In the genomic region with DNA sequence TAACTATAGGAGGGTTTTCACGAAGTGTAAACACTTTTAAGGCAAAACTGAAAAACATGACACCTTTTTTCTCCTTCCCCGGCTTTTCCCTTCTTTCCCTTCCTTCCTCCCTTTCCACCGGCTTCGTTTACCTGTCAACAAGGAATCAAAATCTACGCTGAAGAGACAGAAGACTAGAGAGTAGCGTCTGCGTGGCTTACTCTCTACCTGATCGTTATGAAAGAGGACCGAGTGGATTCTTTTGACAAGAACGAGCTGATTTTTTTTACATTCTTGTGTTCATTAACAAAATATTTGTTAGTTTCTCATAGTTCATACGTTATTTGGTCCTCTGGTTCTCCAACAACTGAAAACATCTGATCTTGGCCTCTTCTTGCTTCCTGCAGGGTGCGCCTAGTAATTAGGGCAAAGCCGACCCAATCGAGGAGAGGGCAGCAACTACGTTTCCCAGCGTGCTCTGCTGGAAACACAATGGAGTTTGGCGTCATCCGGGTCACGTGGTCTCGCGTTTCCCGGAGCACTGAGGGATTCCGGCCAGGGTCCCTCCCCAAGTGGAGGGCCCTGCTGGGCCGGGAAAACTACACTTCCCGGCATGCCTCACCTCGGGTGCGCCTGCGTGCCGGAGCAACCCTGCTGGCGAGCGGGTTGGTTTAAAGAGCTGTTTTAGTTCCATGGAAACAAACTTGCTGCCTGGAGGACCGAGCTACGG, we compare ENCODE assay signal across 8 mouse cellular contexts. TPM values are rescaled to one million over a fixed set of nuclear protein-coding genes. Genes with fewer than 3 reads are reported as not detected.
A peak's percentile ranks its signal among the peaks of the same experiment; 100 is the strongest.
DNase-seq lines count a peak whose midpoint lies in the region; ATAC-seq lines count a peak whose summit lies in the region.

Gene Ccdc150 (plus strand): TSS at position 526 of the 709 bp plus-strand sequence.

- H3K27ac ChIP-seq in intestine, embryonic 15.5 days, result no peak within 1 kb of the TSS

- peak within 1 kb of the TSS; percentile 83 for H3K4me2 ChIP-seq in intestine, embryonic 15.5 days (replicated peaks)

- H3K9ac ChIP-seq in intestine, embryonic 15.5 days, result peak within 1 kb of the TSS; percentile 52

- DNase-seq in adrenal gland, adult 8-10 months, result peak; percentile 95
- DNase-seq in embryo, embryonic 11 days, result peak; percentile 98
- peak; percentile 92 to 96 for DNase-seq in gastrocnemius, postnatal 4 days (ENCODE audit: low spot score in 2 of 2)
- peak; percentile 98 for DNase-seq in left cerebral cortex, postnatal 14 days (ENCODE audit: low spot score in 2 of 2)
- peak; percentile 98 for DNase-seq in right cerebral cortex, postnatal 14 days
- peak; percentile 90 for DNase-seq in urinary bladder, postnatal 25 days (ENCODE audit: low spot score)

- intact Hi-C loops in left cerebral cortex, postnatal 14 days (cut with DNase I), result no loop called here

- peak; percentile 100 for ATAC-seq in intestine, embryonic 15.5 days
- peak; percentile 100 for ATAC-seq in megakaryocyte-erythroid progenitor cell, adult 5-6 weeks (replicated peaks; ENCODE audit: low FRiP score, low TSS enrichment, poor library complexity, severe bottlenecking)

- H3K36me3 ChIP-seq in intestine, embryonic 15.5 days, result no peaks in the 10 kb centered on the region

- no peaks in the 10 kb centered on the region for H3K9me3 ChIP-seq in intestine, embryonic 15.5 days

- no peaks in the 10 kb centered on the region for H3K27me3 ChIP-seq in intestine, embryonic 15.5 days (replicated peaks)

- peak within 1 kb of the TSS; percentile 59 for H3K4me3 ChIP-seq in intestine, embryonic 15.5 days (replicated peaks)

- no peaks in the 10 kb centered on the region for H3K4me1 ChIP-seq in intestine, embryonic 15.5 days (replicated peaks)

- 16% methylated on average over 33 of the region's 33 CpGs for WGBS in intestine, embryonic 15.5 days

RNA-seq across cellular contexts. Expression of gene Ccdc150, which starts in this region (rescaled TPM):
- under 1 TPM in 3 of 4 experiments, not detected in 1; 0.21 to 0.32 (median 0.22) TPM for total RNA-seq in adrenal gland, adult 8-10 months (2022)
- total RNA-seq in gastrocnemius, postnatal 4 days (2021), result under 1 TPM in 1 of 2 experiments, not detected in 1; 0.15 TPM
- 0.11 and 0.14 TPM in 2 replicates for polyA plus RNA-seq in intestine, embryonic 15.5 days (2015; fragmentation: Nextera tagmentation; extraction: Ambion mirVana)
- total RNA-seq in left cerebral cortex, postnatal 14 days (2021), result not detected
- total RNA-seq in megakaryocyte-erythroid progenitor cell, adult 5-6 weeks (2014; fragmentation: Nextera tagmentation), result 1.2 and 3.2 TPM in 2 replicates
- 0.15 TPM in 1 of 2 replicates, not detected in the other for total RNA-seq in megakaryocyte-erythroid progenitor cell, adult 5-6 weeks (2017)

Comparison
In these comparisons a context has a peak if more than half of its experiments do, and no peak if none do; other contexts are left out.
1. Peak in DNase-seq in adrenal gland, adult 8-10 months; RNA of the gene not detected or under 1 TPM.
2. Peak in DNase-seq in gastrocnemius, postnatal 4 days; RNA of the gene not detected or under 1 TPM.
3. Peak in ATAC-seq, H3K4me3 ChIP-seq, H3K9ac ChIP-seq and H3K4me2 ChIP-seq in intestine, embryonic 15.5 days; RNA of the gene not detected or under 1 TPM.
4. Peak in DNase-seq in left cerebral cortex, postnatal 14 days; RNA of the gene not detected or under 1 TPM.